Mouse (Mus musculus) bone marrow macrophage, adult 2 months (primary cell): ENCODE results near the gene Sh3gl1.

ENCODE experiments used
- CTCF ChIP-seq: IDR thresholded peaks from 2 replicates; pipeline ENCODE4 v1.5.1; 2012; ENCODE audit warnings: low read depth, mild to moderate bottlenecking, low read length, moderate library complexity
- POLR2A ChIP-seq: IDR thresholded peaks from 2 replicates; pipeline ENCODE4 v1.6.1; 2012; ENCODE audit warnings: mild to moderate bottlenecking, low read depth, low read length, borderline replicate concordance

GRCm38 (mm10) chr17:56077523-56077922, 41.1 kb upstream of the Sh3gl1 start:
- no peak for TF ChIP-seq CTCF
- no peak for TF ChIP-seq POLR2A
